Mouse (Mus musculus) cerebellum, adult 9-10 months (tissue): ENCODE results near the gene Bicdl1.

Experiments
- DNase-seq: peaks from one replicate; pipeline ENCODE4 v3.0.0; 2022

Bicdl1 gene

GRCm38 (mm10) chr5:115622686-115623085 lies 108.7 kb downstream of the Bicdl1 start:
- no peak for DNase-seq

GRCm38 (mm10) chr5:115619690-115620089 lies 111.7 kb downstream of the Bicdl1 start:
- no peak for DNase-seq

DNA sequence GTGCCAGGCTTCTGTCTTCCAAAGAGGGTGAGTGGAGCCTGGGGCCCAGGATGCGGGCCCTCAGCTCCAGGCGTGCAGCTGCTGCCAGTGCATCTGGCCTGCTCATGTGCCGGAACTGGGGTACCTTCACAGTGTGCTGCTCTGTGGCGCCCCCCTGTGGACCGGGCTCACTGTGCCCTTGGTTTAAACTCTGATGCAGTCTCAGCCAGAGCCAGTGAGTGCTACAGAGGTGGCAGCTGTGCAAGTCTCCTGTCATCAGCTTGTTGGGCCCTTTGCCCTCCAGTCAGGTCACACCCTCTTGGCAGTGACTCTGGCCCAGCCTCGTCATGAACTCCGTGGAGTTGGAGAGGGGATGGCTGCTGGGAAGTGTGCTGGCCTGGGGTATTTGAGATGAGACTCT lies 116.5 kb downstream of the Bicdl1 start:
- no peak for DNase-seq

DNA sequence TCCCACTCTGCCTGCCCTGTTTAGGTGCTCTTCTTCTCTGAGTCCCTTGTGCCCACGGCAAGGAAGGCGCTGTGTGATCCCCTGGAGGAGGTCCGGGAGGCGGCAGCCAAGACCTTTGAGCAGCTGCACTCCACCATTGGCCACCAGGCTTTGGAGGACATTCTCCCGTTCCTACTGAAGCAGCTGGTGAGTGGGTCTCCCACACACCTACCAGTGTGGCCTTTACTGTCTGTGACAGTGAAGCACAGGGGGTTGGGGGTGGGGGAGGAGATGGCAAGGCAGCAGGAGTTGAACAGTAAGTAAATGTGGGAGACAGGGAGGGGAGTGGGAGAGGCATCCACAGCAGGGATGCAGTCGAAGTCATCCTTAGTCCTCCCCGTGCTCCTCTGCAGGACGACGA lies 118.1 kb downstream of the Bicdl1 start:
- no peak for DNase-seq

DNA sequence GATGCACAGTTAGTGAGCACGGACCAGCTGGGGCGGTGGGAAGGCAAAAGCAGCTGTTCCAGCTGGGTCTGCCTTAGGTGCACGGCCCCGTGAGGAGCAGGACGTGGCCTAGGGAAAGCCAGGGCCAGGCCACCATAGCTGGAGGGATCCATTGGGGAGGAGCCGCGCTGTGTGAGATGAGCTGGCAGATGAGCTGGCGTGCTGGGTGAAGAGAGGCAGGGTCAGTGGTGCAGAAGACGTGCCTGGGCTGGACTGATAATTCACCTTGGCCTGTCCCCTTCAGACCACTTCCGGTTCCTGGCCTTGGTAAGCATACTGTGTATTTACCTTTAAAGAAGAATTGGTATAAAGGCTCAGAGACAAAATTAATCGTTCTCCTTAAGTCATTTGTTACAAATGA lies 119.9 kb downstream of the Bicdl1 start:
- no peak for DNase-seq

DNA sequence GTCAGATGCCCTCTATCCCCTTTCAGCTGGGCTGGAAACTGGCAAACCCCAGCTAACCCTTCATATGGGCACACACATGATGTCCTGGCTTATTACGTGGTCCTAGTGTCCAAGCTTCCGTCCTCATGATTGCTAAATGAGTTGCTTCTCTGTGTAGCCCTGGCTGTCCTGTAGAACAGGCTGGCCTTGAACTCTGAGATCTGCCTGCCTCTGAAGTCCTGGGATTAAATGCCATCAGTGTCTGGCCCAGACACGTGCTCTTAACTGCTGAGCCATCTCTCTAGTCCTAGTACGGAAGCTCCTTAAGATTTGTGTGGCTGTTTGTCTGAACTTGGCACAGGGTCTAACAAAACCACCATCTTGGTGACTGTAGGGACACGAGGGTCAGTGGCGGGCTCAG lies 127.9 kb downstream of the Bicdl1 start:
- DNase-seq = no peak
